Mouse (Mus musculus) embryonic facial prominence, embryonic 13.5 days (tissue): ENCODE data around the gene Wasf2. TPM values are rescaled to one million over a fixed set of nuclear protein-coding genes. Genes with fewer than 3 reads are reported as not detected.

Source experiments
- ATAC-seq: fragments of 200-750 bp; cut with Nextera tagmentation; 2 replicates; pipeline ENCODE4 v1.8.0; 2017; ENCODE audit warnings: low read depth; ENCODE audit not compliant: insufficient number of reproducible peaks, insufficient read depth, low FRiP score, low TSS enrichment
- H3K27ac ChIP-seq: fragments of 300-500 bp; sonication (generic); 2 replicates; pipeline ENCODE4 v1.5.1; 2015; ENCODE audit warnings: moderate library complexity, mild to moderate bottlenecking, inconsistent platforms
- H3K27me3 ChIP-seq: fragments of 300-500 bp; sonication (generic); 2 replicates; pipeline ENCODE4 v1.6.1; 2015; ENCODE audit warnings: mild to moderate bottlenecking, inconsistent platforms
- H3K36me3 ChIP-seq: fragments of 300-500 bp; sonication (generic); 2 replicates; pipeline ENCODE4 v1.6.1; 2015; ENCODE audit warnings: mild to moderate bottlenecking, inconsistent platforms
- H3K4me1 ChIP-seq: fragments of 300-500 bp; sonication (generic); 2 replicates; pipeline ENCODE4 v1.6.1; 2015; ENCODE audit warnings: inconsistent platforms
- H3K4me2 ChIP-seq: fragments of 300-500 bp; sonication (generic); 2 replicates; pipeline ENCODE4 v1.6.1; 2015; ENCODE audit warnings: moderate library complexity, mild to moderate bottlenecking, inconsistent platforms
- H3K4me3 ChIP-seq: fragments of 300-500 bp; sonication (generic); 2 replicates; pipeline ENCODE4 v1.5.1; 2015; ENCODE audit warnings: mild to moderate bottlenecking, inconsistent platforms
- H3K9ac ChIP-seq: fragments of 300-500 bp; sonication (generic); 2 replicates; pipeline ENCODE4 v1.6.1; 2015; ENCODE audit warnings: mild to moderate bottlenecking, inconsistent platforms
- H3K9me3 ChIP-seq: fragments of 300-500 bp; sonication (generic); 2 replicates; pipeline ENCODE4 v1.6.1; 2016; ENCODE audit warnings: inconsistent platforms
- WGBS: fragments of 180-500 bp; shearing (Covaris S2); methylation state at CpG from one replicate; pipeline ENCODE4 v1.1.7; 2015; ENCODE audit warnings: mixed read lengths; 5-methylcytosine and 5-hydroxymethylcytosine counted together
- microRNA-seq: library from miRNA; unstranded; fragments of <30 nt; microRNA quantifications from one replicate; pipeline ENCODE4, GENCODE M21; 2016
- polyA plus RNA-seq: library from polyadenylated mRNA; unstranded; fragments of >200 nt; fragmentation: Nextera tagmentation; extraction: Ambion mirVana; gene quantifications from 2 replicates; pipeline ENCODE4 v1.2.1, GENCODE M21; 2015

Wasf2 gene
- polyA plus RNA-seq, 1 experiment from 2014 or later: 142 TPM

- no peak overlapping the region for H3K9ac ChIP-seq
- ATAC-seq: no peak
- no peak overlapping the region for H3K4me2 ChIP-seq
- H3K27me3 ChIP-seq: peaks cover 85% of the 10 kb centered on the region
- no peak overlapping the region for H3K4me3 ChIP-seq
- peaks cover 10% of the 10 kb centered on the region for H3K4me1 ChIP-seq
- no peak overlapping the region for H3K27ac ChIP-seq
- no peaks in the 10 kb centered on the region for H3K36me3 ChIP-seq
- no peaks in the 10 kb centered on the region for H3K9me3 ChIP-seq
- 38% methylated on average over 13 of the region's 13 CpGs for WGBS
Measured at GRCm38 (mm10) chr4:133243538-133243937, 113.2 kb downstream of the Wasf2 start.

GRCm38 (mm10) chr4:133244289-133244688 is 114.0 kb downstream of the Wasf2 start:
- Histone ChIP-seq H3K4me1 (peaks cover 10% of the 10 kb centered on the region), H3K4me3 (no peak overlapping the region), H3K9ac (no peak overlapping the region), H3K36me3 (no peaks in the 10 kb centered on the region), H3K4me2 (no peak overlapping the region), H3K9me3 (no peaks in the 10 kb centered on the region), H3K27me3 (peaks cover 84% of the 10 kb centered on the region), H3K27ac (no peak overlapping the region)
- 80% methylated on average over 1 of the region's 1 CpGs for whole genome bisulfite sequencing
- ATAC-seq: no peak

- Histone ChIP-seq H3K9me3 (no peaks in the 10 kb centered on the region), H3K9ac (0 out of 2 replicates have a peak overlapping the region, but pooled peaks have one; percentile 12), H3K4me2 (no peak overlapping the region), H3K27ac (no peak overlapping the region), H3K4me3 (no peak overlapping the region), H3K4me1 (peaks cover 14% of the 10 kb centered on the region), H3K36me3 (no peaks in the 10 kb centered on the region), H3K27me3 (peaks cover 94% of the 10 kb centered on the region)
- no peak for ATAC-seq
- WGBS: 30% methylated on average over 15 of the region's 15 CpGs
Measured at GRCm38 (mm10) chr4:133247072-133247471, 116.8 kb downstream of the Wasf2 start.

GRCm38 (mm10) chr4:133247806-133248449 is 117.6 kb downstream of the Wasf2 start:
- H3K9ac ChIP-seq: no peak overlapping the region
- H3K9me3 ChIP-seq: no peaks in the 10 kb centered on the region
- H3K4me2 ChIP-seq: no peak overlapping the region
- H3K4me3 ChIP-seq: no peak overlapping the region
- H3K4me1 ChIP-seq: peaks cover 14% of the 10 kb centered on the region
- peaks cover 94% of the 10 kb centered on the region for H3K27me3 ChIP-seq
- no peak overlapping the region for H3K27ac ChIP-seq
- no peak for ATAC-seq
- H3K36me3 ChIP-seq: no peaks in the 10 kb centered on the region
- 72% methylated on average over 13 of the region's 13 CpGs for WGBS

Small RNA genes lying within 50 kb of the gene (microRNA-seq; reads per million reads assigned to microRNA genes)
- 1.8 reads per million, percentile 3 among the genes with 10 or more reads in this experiment for gene Mir7017

Other genes starting within 250 kb of the Wasf2 start
- gene Stx12, start 246.0 kb upstream of the Wasf2 start, polyA plus RNA-seq: 60.3 and 65.5 TPM in 2 replicates
- gene Fam76a, start 207.9 kb upstream of the Wasf2 start, polyA plus RNA-seq: 44.7 and 47.7 TPM in 2 replicates
- gene Fgr, start 156.4 kb upstream of the Wasf2 start, polyA plus RNA-seq: 0.10 and 0.28 TPM in 2 replicates
- 12.8 and 14.3 TPM in 2 replicates for gene Ahdc1, start 119.2 kb upstream of the Wasf2 start, polyA plus RNA-seq
- 4.0 and 5.2 TPM in 2 replicates for gene Cd164l2, start 81.6 kb downstream of the Wasf2 start, polyA plus RNA-seq
- 0.15 and 0.37 TPM in 2 replicates for gene Gpr3, start 82.0 kb downstream of the Wasf2 start, polyA plus RNA-seq
- 4.3 and 4.8 TPM in 2 replicates for gene Map3k6, start 110.3 kb downstream of the Wasf2 start, polyA plus RNA-seq
- gene Sytl1, start 132.6 kb downstream of the Wasf2 start, polyA plus RNA-seq: 6.6 and 8.2 TPM in 2 replicates
- 84.4 and 89.9 TPM in 2 replicates for gene Tmem222, start 147.3 kb downstream of the Wasf2 start, polyA plus RNA-seq
- gene Wdtc1, start 223.0 kb downstream of the Wasf2 start, polyA plus RNA-seq: 13.9 and 14.3 TPM in 2 replicates
- 8.6 and 9.4 TPM in 2 replicates for gene Slc9a1, start 239.2 kb downstream of the Wasf2 start, polyA plus RNA-seq